Mouse (Mus musculus) gastrocnemius, postnatal 14 days (tissue): ENCODE measurements at regions not wholly inside any gene's neighbourhood (a gene's known extent, or its start where the extent isn't known, plus 50 kb on each side); places are given as distances from the start of the nearest gene placed in this dataset.

Source experiments
- DNase-seq: peaks from one replicate; pipeline ENCODE4 v3.0.0; 2021; ENCODE audit warnings: mixed read lengths
- intact Hi-C: fragments of 180-260 bp; cut with DNase I; formaldehyde crosslinking; loops from one replicate; pipeline ENCODE4 v1.15.1; 2025; ENCODE audit warnings: low total_unique reads

DNA sequence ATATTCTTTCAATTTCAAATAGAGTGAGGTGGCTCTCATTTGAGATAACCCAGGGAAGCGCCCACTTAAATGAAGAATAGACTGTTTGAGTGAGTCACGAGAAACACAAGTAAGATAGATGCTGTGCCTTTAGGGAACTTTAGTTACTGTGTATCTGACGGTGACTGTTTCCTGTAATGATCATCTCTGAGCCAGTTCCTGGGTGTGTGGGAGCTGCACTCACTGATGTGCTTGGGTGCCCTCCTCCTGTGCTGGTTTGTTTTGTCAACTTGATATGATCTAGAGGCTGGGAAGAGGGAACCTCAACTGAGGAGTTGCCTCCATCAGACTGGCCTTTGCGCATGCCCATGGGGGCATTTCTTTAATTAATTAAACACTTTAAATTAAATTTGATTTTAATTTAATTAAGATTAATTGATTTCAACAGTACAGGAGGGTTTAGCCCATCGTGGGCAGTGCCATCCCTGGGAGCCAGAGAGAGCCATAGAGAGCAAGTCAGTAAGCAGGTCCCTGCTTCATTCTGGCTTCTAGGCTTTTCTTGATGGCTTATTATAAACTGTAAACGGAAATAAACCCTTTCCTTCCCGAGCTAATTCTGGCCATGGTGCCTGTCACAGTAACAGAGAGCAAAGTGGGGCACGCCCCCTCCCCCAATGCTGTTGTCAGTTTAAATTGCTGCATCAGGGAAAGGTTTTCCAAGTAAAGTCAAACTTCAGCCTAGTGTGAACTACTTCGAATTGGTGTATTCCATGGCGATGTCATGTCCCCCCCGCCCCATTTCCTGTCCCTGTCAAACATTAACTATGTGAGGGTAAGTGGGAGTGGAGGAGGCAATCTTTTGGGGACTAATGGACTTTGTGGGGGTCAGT, 202.9 kb upstream of the Id2 start:
- DNase-seq, result no peak
- intact Hi-C loops, result no loop called here

DNA sequence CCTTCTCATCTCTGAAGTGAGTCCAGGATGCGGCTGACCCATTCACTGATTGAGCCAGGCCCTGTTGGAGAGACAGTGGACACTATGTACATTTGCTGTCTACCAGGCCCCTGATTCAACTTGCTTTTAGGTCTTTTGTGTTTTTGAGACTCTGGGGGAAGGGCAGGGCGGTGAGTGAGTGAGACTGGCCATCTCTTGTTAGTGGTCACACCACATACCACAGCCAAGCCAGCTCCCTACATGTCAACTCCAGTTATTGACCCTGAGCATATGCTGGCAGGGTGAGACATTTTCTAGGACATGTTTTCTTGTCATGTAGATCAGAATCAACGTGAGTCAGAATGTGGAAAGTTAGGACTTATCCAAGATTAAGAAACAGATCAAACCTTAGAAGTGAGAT, 201.8 kb upstream of the Id2 start:
- intact Hi-C loops, result no loop called here

DNA sequence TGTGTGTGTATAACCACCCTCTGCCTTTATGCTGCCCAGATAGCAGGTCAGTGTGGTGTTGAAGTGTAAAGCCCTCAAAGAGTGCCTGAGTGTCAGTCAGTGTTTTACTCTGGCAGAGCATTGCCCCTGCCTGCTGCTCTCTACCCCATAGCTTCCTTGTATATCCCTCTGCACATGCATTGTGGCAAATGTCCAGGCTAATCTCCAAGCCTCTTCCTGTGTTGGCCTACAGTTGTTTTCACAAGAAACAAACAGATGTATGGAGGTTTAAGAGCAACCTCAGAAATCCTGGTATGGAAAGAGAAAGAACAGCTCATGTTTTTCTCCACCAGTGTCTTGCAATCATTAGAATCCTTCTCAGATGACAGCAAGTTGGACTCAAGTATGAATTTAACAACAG, 201.0 kb upstream of the Id2 start:
- intact Hi-C loops, result no loop called here
- DNase-seq, result no peak

More for the DNA sequence above, 201.8 kb upstream of the Id2 start:
- DNase-seq, result no peak

DNA sequence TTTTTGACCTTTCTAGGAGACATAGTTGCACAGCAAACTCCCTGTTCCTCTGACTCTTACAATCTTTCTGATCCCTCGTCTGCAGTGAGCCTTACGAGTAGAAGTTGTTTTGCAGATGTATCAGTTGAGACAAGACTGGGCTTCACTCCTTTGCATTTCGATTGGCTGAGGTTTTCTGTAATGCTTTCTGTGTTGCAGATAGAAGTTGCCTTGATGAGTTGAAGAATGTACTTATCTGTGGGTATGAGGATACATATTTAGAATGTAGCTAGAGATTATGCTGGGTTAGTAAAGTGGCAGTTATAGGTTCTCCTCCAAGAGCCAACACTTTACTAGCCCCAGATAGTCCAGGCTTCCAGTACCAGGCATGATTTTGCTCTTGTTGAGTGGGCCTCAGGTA, 199.7 kb upstream of the Id2 start:
- intact Hi-C loops, result no loop called here
- DNase-seq, result no peak

DNA sequence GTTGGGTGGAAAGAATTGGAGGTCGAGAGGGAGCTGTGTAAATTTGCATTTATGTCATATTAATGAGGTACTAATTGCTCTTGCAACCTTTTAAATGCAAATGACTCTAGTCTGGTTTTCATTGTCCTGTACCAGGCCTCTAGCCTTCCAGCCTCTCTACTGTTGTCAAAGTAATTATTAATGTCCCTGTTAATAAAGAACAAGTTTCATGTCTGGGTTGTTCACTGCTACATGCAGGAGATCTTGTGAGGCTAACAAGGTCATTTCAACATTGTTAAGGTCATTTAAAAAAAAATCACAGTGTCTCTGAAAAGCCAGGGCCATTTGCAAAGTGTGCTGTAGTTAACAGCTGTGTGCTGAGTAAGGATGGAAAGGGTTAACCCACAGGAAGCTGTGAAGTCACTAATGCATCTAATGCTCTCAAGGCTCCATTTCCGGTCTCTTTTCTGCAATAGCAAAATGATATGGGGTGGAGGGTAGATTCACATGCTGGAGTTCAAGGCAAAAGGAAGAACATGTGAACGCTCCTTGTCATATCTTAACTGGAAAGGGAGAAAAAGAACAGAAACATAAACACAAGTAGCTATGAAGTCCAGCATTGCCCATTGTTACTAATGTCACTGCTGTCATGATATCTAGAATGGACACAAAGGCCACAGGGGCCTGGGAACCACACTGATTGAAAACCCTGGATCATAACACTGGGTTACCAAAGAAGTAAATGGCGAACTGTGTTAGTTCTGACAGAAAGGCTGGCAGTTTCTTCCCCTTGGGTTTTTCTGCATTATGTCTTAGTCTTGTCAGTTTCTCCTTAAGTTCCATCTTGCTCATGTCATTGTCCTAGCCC, 197.5 kb upstream of the Id2 start:
- intact Hi-C loops, result no loop called here
- DNase-seq, result no peak

DNA sequence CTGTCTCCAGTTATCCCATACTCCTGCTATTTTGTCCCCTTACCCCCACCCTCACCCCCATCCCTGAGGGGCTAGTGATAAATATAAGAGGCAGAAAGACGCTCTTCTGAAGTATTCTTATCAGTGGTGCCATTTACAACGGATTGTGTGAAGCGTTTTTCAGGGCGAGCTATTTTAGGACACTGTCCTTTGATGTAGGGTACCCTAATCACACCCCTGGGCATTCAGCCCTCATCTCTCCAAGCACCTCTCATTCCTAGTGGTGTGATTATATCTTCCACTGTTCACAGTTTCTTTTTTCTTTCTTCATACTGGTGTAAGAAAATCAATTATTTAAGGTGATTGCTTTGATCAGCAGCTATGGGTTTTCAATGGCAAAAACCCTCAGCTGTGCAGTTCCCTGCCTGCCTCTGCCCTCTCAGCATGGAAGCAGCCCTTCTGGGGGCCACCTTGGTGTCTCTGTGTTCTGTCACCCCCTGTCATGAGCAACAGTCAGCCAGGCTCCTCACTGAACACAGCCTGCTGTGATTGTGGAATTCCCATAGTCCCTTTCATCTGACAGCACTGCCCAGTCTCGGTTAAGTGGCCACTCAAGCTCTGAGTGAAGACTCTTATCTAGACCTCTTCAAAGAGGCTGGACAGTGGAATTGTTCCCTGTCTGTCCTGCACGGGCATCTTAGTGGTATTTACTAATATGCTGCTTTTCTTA, 196.7 kb upstream of the Id2 start:
- intact Hi-C loops, result no loop called here
- no peak for DNase-seq

DNA sequence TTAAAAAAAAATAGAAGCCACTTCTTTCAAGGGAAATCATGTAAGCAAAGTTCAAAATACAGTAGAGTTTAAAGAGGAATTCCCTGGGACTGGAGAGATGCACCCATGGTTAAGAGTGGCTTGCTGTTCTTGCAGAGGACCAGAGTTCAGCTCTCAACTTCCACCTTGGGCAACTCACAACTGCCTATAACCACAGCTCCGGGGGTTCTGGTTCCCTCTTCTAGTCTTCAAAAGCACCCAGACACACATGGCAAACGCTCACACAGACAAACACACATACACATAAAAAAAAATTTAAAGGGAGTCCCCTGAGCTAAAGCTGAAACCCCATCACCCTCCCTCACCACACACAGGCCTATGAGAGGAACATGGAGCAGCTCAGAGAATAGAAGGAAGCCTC, 192.4 kb upstream of the Id2 start:
- intact Hi-C loops, result no loop called here
- no peak for DNase-seq

DNA sequence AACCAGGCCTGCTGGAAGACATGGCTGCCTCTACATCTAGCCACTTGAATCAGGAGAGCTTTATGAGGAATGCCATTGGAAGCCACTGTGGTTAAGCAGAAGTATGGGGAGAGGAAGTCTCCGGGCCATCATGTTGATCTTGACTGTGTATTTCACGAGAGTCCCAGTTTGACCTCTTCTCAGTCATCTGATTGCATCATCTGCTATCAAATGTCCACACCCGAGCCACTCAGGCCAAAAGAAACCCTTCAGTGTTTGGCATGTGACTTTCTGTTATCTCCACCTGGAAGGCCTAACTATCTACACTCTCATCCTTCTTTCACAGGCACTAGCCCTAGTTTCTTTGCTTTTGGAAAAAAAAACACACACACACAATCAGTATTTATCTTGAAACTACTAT, 186.9 kb upstream of the Id2 start:
- intact Hi-C loops, result no loop called here
- no peak for DNase-seq

DNA sequence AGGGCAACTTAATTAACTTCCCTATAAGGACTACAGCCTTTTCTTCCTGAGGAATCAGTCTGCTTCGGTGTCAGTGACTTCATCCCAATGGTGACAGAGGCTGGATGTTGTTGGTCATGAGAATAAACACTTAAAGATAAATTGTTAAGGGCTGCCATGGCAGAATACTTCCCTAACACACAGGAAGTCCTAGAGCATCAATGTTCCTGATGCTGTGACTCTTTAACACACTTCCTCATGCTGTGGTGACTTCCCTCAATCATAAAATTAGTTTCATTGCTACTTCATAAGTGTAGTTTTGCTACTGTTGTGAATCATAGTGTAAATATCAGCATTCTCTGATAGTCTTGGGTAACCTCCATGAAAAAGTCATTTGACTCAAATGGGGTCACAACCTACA, 184.5 kb upstream of the Id2 start:
- no peak for DNase-seq
- intact Hi-C loops, result no loop called here

DNA sequence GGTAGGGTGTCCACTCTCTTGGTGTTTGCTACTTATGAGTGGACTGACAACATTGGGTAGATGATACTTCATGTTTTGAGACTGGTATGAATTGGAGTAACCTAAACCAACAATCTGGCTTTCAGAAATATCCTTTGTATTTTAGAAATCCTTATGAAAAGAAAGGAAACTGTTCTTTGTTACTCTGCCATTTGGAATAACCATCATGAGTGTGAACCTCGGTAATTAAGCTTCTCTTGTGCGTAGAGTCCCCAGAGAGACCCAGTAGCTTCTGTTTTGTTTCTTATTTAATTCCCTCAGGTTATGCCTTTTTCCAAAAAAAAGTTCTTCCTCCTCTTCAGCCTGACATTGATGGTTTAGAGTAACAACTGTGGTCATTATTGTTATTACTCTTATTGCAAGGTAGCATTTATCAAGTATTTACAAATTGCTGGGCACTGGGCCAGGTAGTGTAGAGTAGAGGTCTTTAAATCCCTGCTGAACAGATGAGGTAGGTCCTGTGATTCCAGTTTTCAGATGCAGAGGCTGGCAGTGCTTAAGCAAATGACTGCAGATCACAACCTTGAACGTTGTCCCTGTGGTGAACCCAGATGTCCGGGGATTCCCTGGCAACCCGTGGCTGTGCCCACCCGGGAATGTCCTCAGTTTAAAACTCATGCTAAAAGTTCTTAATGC, 176.8 kb upstream of the Id2 start:
- no peak for DNase-seq
- intact Hi-C loops, result no loop called here

DNA sequence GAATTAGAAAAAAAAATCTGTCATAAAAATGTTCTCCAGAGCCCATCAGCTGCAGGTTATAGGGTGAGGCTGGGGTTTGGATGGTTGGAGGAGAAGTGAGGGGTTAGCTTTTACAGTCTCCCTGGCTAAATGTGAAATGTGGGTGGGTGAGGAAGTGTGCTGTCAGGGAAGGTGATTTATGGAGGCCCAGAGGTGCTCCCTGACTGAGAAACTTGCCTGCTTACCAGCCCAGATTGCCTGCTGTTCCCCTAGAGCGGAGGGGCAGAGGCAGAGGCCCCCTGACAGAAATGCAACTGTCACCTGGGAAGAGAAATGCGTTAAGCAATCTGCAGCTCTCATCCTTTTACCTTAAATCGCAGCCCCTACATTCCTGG, 175.8 kb upstream of the Id2 start:
- DNase-seq, result no peak
- intact Hi-C loops, result no loop called here

DNA sequence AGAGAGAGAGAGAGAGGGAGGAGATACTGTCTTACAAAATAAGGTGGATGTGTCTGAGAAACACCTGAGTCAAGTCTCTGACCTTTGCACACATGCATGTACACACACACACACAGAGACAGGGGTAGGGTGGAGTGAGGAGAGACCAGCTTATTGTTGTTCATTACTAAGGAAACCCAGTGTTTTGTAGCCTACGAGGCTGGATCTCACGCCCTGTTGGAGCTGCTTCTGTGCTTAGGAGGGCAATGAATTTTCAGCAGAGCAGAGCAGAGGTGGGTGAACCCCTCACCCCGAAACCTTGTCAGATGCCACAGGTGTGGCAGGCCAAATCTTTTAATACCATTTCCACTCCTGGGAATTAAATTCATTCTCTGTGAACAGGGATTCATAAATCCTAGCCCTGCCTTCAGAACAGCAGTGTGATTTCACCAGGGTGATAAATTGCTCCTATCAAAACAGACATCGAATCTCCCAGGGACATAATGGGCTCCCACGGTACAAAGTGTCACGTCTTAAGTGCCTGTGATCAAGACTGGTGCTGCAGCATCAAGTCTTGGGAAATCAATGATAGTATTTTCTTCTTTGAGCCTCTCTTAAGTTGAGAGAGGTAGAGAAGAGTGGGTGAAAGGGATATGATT, 175.3 kb upstream of the Id2 start:
- DNase-seq, result no peak
- intact Hi-C loops, result no loop called here

DNA sequence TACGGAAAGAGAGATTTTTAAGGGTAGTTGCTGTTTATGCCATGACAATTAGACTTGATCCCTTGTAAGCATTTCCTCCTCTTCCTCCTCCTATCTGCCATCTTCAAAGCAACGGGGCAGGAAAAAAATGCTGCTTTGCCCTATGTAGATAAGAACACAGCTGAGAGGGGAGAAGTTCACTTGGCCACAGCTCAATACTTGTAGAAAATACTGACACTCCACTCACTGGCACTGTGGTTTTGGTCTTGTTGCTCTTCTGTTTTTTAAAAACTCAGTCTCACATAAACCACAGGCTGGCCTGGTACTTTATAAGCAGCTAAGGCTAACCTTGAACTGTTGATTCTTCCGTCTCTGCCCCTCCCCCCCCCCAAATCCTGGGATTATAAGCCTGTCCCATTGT, 172.9 kb upstream of the Id2 start:
- intact Hi-C loops, result no loop called here
- no peak for DNase-seq

DNA sequence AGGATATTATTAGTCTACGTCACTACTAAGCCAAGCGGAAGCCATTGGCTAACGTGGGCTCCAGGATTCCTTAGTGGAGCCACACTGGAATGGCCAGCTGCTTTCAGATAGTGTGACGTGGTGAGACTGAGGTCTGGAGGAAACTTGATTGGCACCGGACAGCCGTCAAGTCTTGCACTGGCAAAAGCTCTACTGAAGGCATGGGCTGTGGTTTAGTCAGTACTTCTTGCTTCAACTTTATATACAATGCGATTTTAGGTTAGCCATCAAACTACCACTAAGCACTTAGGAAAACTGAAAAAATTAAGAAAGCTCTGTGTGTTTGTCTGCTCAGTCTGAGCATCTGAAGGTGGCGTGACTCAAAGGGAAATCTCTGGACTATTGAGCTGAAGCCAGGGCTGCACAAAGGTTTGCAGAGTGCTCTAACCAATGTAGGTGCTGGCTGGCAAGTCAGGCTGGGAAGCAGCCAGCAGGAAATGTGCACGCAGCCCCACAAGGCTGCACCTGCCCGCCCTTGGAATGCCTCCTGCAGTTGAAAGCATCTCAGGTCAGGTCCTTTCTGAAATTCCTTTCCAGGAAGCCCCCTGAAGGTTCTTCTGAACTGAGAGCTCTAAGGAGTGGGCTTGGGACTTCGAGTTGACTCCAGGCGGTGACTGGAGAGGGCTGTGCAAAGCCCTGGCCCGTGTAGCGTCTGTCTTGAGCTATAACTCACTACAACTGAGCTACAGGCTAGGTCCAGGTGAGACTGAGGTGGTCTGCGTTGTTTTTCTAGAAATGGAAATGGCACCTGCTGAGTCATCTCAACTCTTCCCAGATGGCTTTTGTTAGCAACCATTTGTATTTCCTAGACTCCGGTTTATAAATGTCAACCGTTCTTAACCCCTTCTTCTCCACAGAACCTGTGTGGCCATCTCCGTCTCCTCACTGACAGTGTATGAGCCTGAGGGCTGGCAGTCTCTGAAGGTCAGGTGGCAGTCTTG, 172.2 kb upstream of the Id2 start:
- intact Hi-C loops, result no loop called here
- no peak for DNase-seq

DNA sequence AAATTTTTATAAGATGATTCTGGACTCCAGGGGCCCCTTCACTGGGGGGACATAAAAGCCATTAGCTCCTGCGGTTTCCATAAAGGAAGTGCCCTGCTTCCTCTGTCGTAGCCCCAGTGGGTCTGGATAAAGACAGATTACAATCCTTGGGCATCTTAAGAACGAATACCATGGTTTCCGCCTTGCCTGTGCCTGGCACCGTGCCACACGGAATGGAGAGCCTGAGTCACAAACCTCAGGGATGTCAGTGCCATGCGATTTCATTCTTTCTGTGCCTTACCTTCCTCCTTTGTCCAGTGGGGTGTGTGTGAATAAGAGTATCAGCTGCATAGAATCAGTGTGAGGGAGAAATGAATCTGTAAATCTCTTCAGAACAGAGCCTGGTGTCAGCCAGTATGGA, 171.4 kb upstream of the Id2 start:
- intact Hi-C loops, result no loop called here
- no peak for DNase-seq

DNA sequence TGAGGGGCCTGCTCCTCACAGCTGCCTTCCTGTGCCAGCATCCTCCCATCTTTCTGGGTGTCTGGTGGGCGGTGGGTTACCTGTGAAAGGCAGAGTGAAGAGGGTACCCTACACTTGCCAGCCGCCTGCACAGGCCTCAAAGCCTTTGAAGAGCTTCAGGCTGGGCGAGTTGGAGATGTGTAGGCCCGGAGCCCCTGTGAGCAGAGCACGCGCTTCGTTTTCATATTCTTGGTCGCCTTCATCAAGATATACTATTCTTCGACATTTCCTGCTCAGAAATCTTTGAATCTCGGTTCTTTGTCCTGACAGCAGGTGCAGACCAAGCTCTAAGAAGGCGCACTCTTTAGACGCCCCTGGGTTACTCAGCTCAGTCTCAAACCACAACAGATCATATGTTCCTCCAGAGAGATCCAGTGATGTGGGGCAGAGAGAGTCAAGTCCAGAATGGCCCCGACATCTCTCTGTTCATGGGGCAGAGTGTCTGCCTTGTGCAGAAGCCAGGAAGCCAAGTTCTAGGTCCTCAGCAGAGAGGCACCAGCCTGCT, 170.7 kb upstream of the Id2 start:
- intact Hi-C loops, result no loop called here
- DNase-seq, result no peak

DNA sequence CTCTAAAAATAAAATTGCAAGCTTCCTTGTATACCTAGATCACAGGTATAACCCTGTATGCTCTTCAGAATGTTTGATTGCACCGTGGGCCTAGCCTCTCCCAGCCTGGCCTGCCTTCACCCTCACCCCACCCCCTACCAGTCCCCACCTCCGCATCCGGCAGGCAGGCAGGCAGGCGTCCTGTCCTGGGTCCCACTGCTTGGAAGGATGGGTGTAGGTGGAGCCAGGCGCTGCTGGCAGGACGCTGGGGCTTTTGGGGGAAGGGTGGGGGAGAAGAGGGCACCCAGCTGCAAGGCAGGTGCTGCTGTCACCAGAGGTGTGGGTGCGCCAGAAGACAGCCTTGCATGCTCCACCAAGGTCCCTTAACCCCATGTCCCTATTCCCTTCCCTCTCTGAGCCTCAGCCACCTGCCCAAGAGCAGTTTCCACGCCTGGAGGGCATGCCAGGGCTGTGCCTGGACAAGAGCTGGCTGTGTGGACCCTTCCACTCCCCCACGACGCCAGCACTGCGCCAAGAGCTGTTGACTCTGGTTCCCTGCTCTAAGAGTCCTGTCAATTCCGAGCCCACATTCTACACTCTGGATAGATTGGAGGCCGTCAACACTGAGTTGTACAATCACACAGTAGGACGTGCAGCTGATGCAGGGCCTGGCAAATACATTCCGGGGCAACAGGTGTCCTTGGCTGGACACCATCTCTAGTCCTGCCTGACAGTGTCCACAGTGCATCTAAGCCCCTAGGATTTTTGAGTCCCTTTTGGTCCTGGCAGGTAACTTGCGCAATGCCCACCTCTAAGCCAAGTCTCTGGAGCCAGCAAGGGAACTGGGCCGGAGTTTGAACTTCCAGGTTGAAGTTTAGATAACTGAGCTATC, 170.0 kb upstream of the Id2 start:
- intact Hi-C loops, result no loop called here
- no peak for DNase-seq
